Mouse (Mus musculus): Measurements from ENCODE around the gene Fam166b. TPM values are rescaled to one million over a fixed set of nuclear protein-coding genes. Genes with fewer than 3 reads are reported as not detected.

Gene Fam166b
- polyA plus RNA-seq, 1 experiment from 2014 or later = 0.16 TPM

DNA sequence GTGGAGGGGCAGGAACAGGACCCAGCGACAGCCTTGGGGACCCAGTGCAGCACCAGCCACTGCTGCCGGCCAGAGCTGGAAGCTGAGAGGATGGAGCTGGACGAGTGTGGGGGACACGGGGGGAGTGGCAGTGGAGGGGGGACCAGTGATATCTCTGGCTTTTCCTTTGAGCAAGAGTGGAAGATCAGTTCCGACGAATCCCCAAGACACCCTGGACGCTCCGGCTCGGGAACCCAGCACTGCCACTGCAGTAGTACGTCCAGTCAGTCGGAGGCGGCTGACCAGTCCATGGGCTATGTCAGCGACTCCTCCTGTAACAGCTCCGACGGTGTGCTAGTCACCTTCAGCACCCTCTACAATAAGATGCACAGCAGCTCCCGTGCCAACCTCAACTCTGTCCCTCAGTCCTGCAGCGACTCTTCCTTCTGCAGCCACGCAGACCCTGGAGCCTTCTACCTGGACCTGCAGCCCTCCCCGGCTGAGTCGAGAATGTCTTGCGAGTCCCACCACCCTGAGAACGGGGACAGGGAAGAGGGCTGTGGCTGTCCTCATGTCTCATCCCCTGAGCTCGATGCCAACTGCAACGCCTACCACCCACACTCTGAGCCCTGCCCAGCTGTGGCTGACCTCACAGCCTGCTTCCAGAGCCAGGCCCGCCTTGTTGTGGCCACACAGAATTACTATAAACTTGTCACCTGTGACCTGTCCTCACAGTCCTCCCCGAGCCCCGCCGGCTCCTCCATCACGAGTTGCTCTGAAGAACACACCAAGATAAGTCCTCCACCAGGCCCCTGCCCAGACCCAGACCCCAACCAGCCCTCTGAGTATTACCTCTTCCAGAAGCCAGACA is 13.5 kb downstream of the Fam166b start:
- no peak overlapping the region for H3K4me3 ChIP-seq (ENCODE audit: low read depth, low read length)
- no peaks in the 10 kb centered on the region for H3K9me3 ChIP-seq (ENCODE audit: control insufficient read depth)
- ATAC-seq = no peak
- no peak overlapping the region for H3K4me2 ChIP-seq (replicated peaks; ENCODE audit: low read depth)
- H3K4me1 ChIP-seq (replicated peaks; ENCODE audit: control insufficient read depth, insufficient read depth, low read length) = no peaks in the 10 kb centered on the region
- no peaks in the 10 kb centered on the region for H3K27me3 ChIP-seq (replicated peaks; ENCODE audit: control insufficient read depth, insufficient read depth, low read length)
- no peak for TF ChIP-seq CTCF (IDR thresholded peaks at IDR 0.05; ENCODE audit: low read depth)
- no peak overlapping the region for H3K27ac ChIP-seq (ENCODE audit: low read depth, low read length)
- 91% methylated on average over 29 of the region's 29 CpGs for WGBS
- no peak overlapping the region for H3K9ac ChIP-seq (ENCODE audit: low read depth, low read length)
- peaks cover 32% of the 10 kb centered on the region for H3K36me3 ChIP-seq (ENCODE audit: control insufficient read depth, insufficient read depth)

DNA sequence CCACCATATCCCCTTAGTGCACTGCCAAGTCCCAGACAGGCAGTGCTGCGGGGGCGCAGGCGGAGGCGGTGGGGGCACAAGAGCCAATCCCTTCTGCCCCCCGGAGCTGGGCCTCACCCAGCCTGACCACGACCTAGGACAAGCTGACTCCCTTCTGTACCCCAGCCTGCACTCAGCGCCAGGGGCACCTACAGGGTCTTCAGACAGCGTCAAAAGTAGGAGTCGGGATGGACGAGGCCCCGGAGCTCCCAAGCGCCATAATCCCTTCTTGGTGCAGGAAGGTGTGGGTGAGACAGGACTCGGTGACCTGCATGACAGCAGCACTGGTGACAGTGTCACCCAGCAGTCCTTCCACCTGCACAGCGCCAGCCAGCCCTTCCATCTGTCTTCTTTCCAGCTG is 14.2 kb downstream of the Fam166b start:
- ATAC-seq = no peak
- TF ChIP-seq CTCF (IDR thresholded peaks at IDR 0.05; ENCODE audit: low read depth) = no peak
- Histone ChIP-seq H3K27ac (ENCODE audit: low read depth, low read length) (no peak overlapping the region), H3K9ac (ENCODE audit: low read depth, low read length) (no peak overlapping the region), H3K36me3 (ENCODE audit: control insufficient read depth, insufficient read depth) (peaks cover 32% of the 10 kb centered on the region), H3K4me3 (ENCODE audit: low read depth, low read length) (no peak overlapping the region), H3K27me3 (replicated peaks; ENCODE audit: control insufficient read depth, insufficient read depth, low read length) (no peaks in the 10 kb centered on the region), H3K4me1 (replicated peaks; ENCODE audit: control insufficient read depth, insufficient read depth, low read length) (no peaks in the 10 kb centered on the region), H3K4me2 (replicated peaks; ENCODE audit: low read depth) (no peak overlapping the region), H3K9me3 (ENCODE audit: control insufficient read depth) (no peaks in the 10 kb centered on the region)
- WGBS = 89% methylated on average over 14 of the region's 14 CpGs

DNA sequence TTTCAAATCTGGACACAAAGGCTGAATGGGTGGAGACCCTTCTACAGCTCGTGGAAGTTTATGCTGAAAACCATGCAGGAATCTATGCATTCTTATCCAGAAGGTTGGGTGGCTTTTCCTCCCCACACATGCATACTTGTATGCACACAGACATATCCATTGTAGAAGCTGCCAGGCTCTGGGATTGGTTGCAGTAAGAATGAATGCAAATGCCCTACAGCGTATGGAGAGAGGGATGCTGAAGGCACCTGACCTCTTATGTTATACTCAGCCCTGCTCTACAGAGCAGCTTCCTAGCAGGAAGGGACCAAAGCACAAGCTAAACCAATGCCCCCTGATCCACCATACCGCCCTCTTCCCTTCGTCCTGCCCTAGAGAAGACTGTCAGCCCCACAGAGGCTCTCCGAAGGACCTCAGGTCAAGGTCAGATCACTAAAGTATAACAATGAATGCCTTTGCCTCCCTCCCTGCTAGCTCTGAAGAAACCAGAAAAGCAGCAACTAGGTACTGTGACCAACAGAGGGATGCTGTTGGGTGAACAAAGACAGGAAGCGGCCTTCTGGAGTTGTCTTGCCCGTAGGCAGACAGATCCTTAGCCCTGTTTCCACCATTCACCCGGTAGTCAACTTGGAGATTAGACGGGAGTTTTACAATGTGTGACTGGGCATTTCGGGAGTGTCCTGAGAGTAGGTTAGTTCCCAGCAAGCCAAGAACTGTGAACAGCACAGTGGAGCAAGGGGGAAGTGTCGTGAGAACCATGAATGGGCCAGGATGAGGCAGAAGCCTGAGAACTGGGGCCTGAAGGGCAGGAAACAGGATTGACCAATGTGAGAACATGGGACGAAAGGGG is 21.6 kb downstream of the Fam166b start:
- H3K27ac ChIP-seq (ENCODE audit: low read depth, low read length) = peak overlapping the region; percentile 9
- H3K4me1 ChIP-seq (replicated peaks; ENCODE audit: control insufficient read depth, insufficient read depth, low read length) = no peaks in the 10 kb centered on the region
- H3K36me3 ChIP-seq (ENCODE audit: control insufficient read depth, insufficient read depth) = 0 out of 2 replicates have a peak, but pooled peaks cover 10% of the 10 kb centered on the region
- ATAC-seq = no peak
- WGBS = 71% methylated on average over 12 of the region's 12 CpGs
- H3K4me2 ChIP-seq (replicated peaks; ENCODE audit: low read depth) = peak overlapping the region; percentile 60
- peak overlapping the region; percentile 33 for H3K4me3 ChIP-seq (ENCODE audit: low read depth, low read length)
- no peak for TF ChIP-seq CTCF (IDR thresholded peaks at IDR 0.05; ENCODE audit: low read depth)
- H3K27me3 ChIP-seq (replicated peaks; ENCODE audit: control insufficient read depth, insufficient read depth, low read length) = no peaks in the 10 kb centered on the region
- H3K9ac ChIP-seq (ENCODE audit: low read depth, low read length) = 0 out of 2 replicates have a peak overlapping the region, but pooled peaks have one; percentile 38
- no peaks in the 10 kb centered on the region for H3K9me3 ChIP-seq (ENCODE audit: control insufficient read depth)

GRCm38 (mm10) chr4:43406162-43406971 is 22.6 kb downstream of the Fam166b start:
- peak overlapping the region; percentile 51 for H3K27ac ChIP-seq (ENCODE audit: low read depth, low read length)
- H3K27me3 ChIP-seq (replicated peaks; ENCODE audit: control insufficient read depth, insufficient read depth, low read length) = no peaks in the 10 kb centered on the region
- WGBS = 17% methylated on average over 28 of the region's 28 CpGs
- H3K4me3 ChIP-seq (ENCODE audit: low read depth, low read length) = peak overlapping the region; percentile 33
- 0 out of 2 replicates have a peak, but pooled peaks cover 10% of the 10 kb centered on the region for H3K36me3 ChIP-seq (ENCODE audit: control insufficient read depth, insufficient read depth)
- ATAC-seq = peak; percentile 73
- TF ChIP-seq CTCF (IDR thresholded peaks at IDR 0.05; ENCODE audit: low read depth) = peak; percentile 80
- H3K9me3 ChIP-seq (ENCODE audit: control insufficient read depth) = no peaks in the 10 kb centered on the region
- peak overlapping the region; percentile 60 for H3K4me2 ChIP-seq (replicated peaks; ENCODE audit: low read depth)
- no peaks in the 10 kb centered on the region for H3K4me1 ChIP-seq (replicated peaks; ENCODE audit: control insufficient read depth, insufficient read depth, low read length)
- peak overlapping the region; percentile 38 for H3K9ac ChIP-seq (ENCODE audit: low read depth, low read length)

DNA sequence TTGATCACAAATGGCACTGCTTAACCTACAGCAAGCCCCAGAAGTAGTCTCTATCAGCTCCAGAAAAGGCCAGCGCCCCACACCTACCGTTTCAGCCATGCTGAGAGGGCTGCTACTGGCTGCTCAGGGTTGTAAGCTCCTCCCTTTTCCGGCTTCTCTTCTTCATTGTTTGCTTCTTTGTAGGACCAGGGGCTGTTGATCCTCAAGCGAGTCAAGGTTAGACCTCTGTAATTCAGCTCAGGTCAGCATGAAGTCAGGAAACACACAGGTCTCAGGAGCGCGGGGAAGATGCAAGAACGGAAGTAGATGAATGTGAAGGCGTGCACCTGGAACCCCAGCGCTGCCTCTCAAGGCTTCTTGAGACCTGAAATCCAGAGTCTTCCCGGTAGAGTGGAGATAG is 24.2 kb downstream of the Fam166b start:
- no peak overlapping the region for H3K4me2 ChIP-seq (replicated peaks; ENCODE audit: low read depth)
- 87% methylated on average over 10 of the region's 10 CpGs for WGBS
- no peak for TF ChIP-seq CTCF (IDR thresholded peaks at IDR 0.05; ENCODE audit: low read depth)
- no peak overlapping the region for H3K4me3 ChIP-seq (ENCODE audit: low read depth, low read length)
- no peak overlapping the region for H3K9ac ChIP-seq (ENCODE audit: low read depth, low read length)
- H3K36me3 ChIP-seq (ENCODE audit: control insufficient read depth, insufficient read depth) = 0 out of 2 replicates have a peak, but pooled peaks cover 10% of the 10 kb centered on the region
- no peaks in the 10 kb centered on the region for H3K9me3 ChIP-seq (ENCODE audit: control insufficient read depth)
- no peaks in the 10 kb centered on the region for H3K27me3 ChIP-seq (replicated peaks; ENCODE audit: control insufficient read depth, insufficient read depth, low read length)
- H3K27ac ChIP-seq (ENCODE audit: low read depth, low read length) = no peak overlapping the region; the same call in 1 of the 2 replicates
- no peaks in the 10 kb centered on the region; the same call in 1 of the 2 replicates for H3K4me1 ChIP-seq (replicated peaks; ENCODE audit: control insufficient read depth, insufficient read depth, low read length)
- ATAC-seq = no peak

Measured in intestine, postnatal 0 days (tissue).